Mouse (Mus musculus): ENCODE results near the gene Slc25a22. TPM values are rescaled to one million over a fixed set of nuclear protein-coding genes. Genes with fewer than 3 reads are reported as not detected.

The Slc25a22 gene
- total RNA-seq, 4 experiments from 2014 or later: 86.7 to 109 (median 104) TPM

GRCm38 (mm10) chr7:141433517-141434400, 3.9 kb downstream of the Slc25a22 start:
- no peak for DNase-seq

- DNase-seq: no peak
Observed at GRCm38 (mm10) chr7:141432741-141433516, 4.8 kb downstream of the Slc25a22 start.

GRCm38 (mm10) chr7:141432186-141432611, 5.5 kb downstream of the Slc25a22 start:
- peak; percentile 79 for DNase-seq

GRCm38 (mm10) chr7:141431434-141432185, 6.1 kb downstream of the Slc25a22 start:
- no peak for DNase-seq

- DNase-seq: no peak
Observed at GRCm38 (mm10) chr7:141430585-141431240, 7.0 kb downstream of the Slc25a22 start.

- DNase-seq: no peak
Observed at GRCm38 (mm10) chr7:141429840-141430584, 7.7 kb downstream of the Slc25a22 start.

GRCm38 (mm10) chr7:141429310-141429709, 8.4 kb downstream of the Slc25a22 start, which contains the start of gene Cend1:
Gene Cend1 (minus strand): TSS chr7:141429491.
- DNase-seq: no peak

- DNase-seq: no peak
Observed at GRCm38 (mm10) chr7:141428701-141429100, 9.0 kb downstream of the Slc25a22 start.

GRCm38 (mm10) chr7:141426948-141427730, 10.6 kb downstream of the Slc25a22 start:
- no peak for DNase-seq

- DNase-seq: no peak
Observed at GRCm38 (mm10) chr7:141423811-141424210, 13.9 kb downstream of the Slc25a22 start.

GRCm38 (mm10) chr7:141420030-141420702, 17.5 kb downstream of the Slc25a22 start:
- DNase-seq: no peak

- no peak for DNase-seq
Observed at GRCm38 (mm10) chr7:141418970-141419369, 18.7 kb downstream of the Slc25a22 start.

GRCm38 (mm10) chr7:141417731-141418681, 19.7 kb downstream of the Slc25a22 start:
- no peak for DNase-seq

GRCm38 (mm10) chr7:141416144-141416841, 21.4 kb downstream of the Slc25a22 start:
- DNase-seq: no peak

- DNase-seq: peak; percentile 98
Observed at GRCm38 (mm10) chr7:141413809-141414584, 23.7 kb downstream of the Slc25a22 start, which contains the start of gene Gatd1. Gene Gatd1 (minus strand): TSS chr7:141414136.

- DNase-seq: no peak
Observed at GRCm38 (mm10) chr7:141413331-141413730, 24.4 kb downstream of the Slc25a22 start.

- no peak for DNase-seq
Observed at GRCm38 (mm10) chr7:141411667-141412066, 26.0 kb downstream of the Slc25a22 start.
